ENCODE assay signal across 24 mouse cellular contexts in the genomic region with DNA sequence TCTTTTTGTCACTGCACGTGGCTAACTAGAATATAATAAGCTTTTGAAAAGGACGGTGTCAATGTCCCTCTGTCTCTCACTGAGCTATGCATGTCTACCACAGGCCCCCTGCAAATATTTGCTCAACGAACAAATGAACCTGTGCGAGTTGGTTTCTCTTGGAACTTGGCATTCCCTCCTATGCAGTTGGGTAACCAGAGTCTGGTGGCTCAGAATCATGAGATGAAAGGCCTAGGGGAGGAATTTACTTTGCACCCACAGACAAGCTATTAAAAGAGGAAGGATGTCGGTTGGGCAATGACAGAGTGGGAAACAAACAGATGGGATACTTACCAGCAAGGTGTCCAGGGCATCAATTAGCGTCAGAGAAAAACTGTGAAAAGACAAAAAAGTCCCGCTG. TPM values are rescaled to one million over a fixed set of nuclear protein-coding genes. Genes with fewer than 3 reads are reported as not detected.
DNase-seq lines count a peak whose midpoint lies in the region; ATAC-seq and TF ChIP-seq lines count a peak whose summit lies in the region.
"Had no signal": no experiment of that assay in that cellular context is flagged by ENCODE, and none has a peak within 500 bp of the region (broad histone marks: within the 10 kb centered on the region; RNA-seq: fewer than 3 reads in every experiment).

No protein-coding gene starts in this region.

- no peak for TF ChIP-seq CTCF in layer of hippocampus, adult 2 months (conservative IDR thresholded peaks at IDR 0.05)

- peaks cover 11% of the 10 kb centered on the region; the same call in 1 of the 2 replicates for H3K4me1 ChIP-seq in midbrain, embryonic 14.5 days (ENCODE audit: control insufficient read depth, insufficient read depth, low read length)
- H3K4me1 ChIP-seq in forebrain, embryonic 13.5 days = peaks cover 15% of the 10 kb centered on the region

- H3K36me3 ChIP-seq in midbrain, embryonic 14.5 days (ENCODE audit: control insufficient read depth, insufficient read depth, low read length) = peaks cover 34% of the 10 kb centered on the region
- H3K36me3 ChIP-seq in forebrain, embryonic 13.5 days (ENCODE audit: poor library complexity, severe bottlenecking) = peaks cover 27% of the 10 kb centered on the region

- H3K27ac ChIP-seq in layer of hippocampus, adult 2 months = no peak overlapping the region
- H3K27ac ChIP-seq in midbrain, embryonic 14.5 days (replicated peaks; ENCODE audit: low read depth, low read length) = no peak overlapping the region
- H3K27ac ChIP-seq in forebrain, embryonic 13.5 days = no peak overlapping the region
- H3K27ac ChIP-seq: embryonic facial prominence, embryonic 13.5 days; heart, adult 2 months; hindbrain, embryonic 10.5 days; hindbrain, embryonic 15.5 days had no signal

- WGBS in midbrain, embryonic 14.5 days = 85% methylated on average over 7 of the region's 7 CpGs
- WGBS in forebrain, embryonic 13.5 days = 87% methylated on average over 7 of the region's 7 CpGs

- peak; percentile 44 for DNase-seq in layer of hippocampus, adult 9-11 months
- DNase-seq in layer of hippocampus, adult 2 months (ENCODE audit: low spot score in 2 of 2) = no peak
- DNase-seq in lung, postnatal 36 days = peak; percentile 22
- DNase-seq in lung, postnatal 10 days = no peak
- peak; percentile 58 for DNase-seq in fat pad, adult 2 months (ENCODE audit: extremely low read depth, low read depth, low spot score)
- DNase-seq in midbrain, embryonic 14.5 days = no peak
- DNase-seq: adrenal gland, postnatal 14 days; cerebellum, adult 2 months; cerebellum, postnatal 10 days; gastrocnemius, postnatal 36 days; heart, adult 2 months had no signal

- H3K9ac ChIP-seq in midbrain, embryonic 14.5 days (replicated peaks; ENCODE audit: low read length) = no peak overlapping the region
- H3K9ac ChIP-seq in forebrain, embryonic 13.5 days = no peak overlapping the region
- H3K9ac ChIP-seq: embryonic facial prominence, embryonic 13.5 days; heart, embryonic 12.5 days; hindbrain, embryonic 15.5 days had no signal

- H3K27me3 ChIP-seq in midbrain, embryonic 14.5 days (ENCODE audit: control insufficient read depth, insufficient read depth, low read length) = no peaks in the 10 kb centered on the region
- no peaks in the 10 kb centered on the region for H3K27me3 ChIP-seq in forebrain, embryonic 13.5 days
- H3K27me3 ChIP-seq: embryonic facial prominence, embryonic 13.5 days; heart, embryonic 12.5 days; hindbrain, embryonic 15.5 days had no signal

- ATAC-seq in megakaryocyte, adult 5-6 weeks (ENCODE audit: poor library complexity, severe bottlenecking) = 0 out of 2 replicates have a peak, but pooled peaks have one; percentile 21
- ATAC-seq in midbrain, embryonic 14.5 days (ENCODE audit: low FRiP score, low TSS enrichment) = no peak
- ATAC-seq in forebrain, embryonic 13.5 days = no peak
- ATAC-seq: forebrain, embryonic 14.5 days had no signal

- no peaks in the 10 kb centered on the region for H3K9me3 ChIP-seq in midbrain, embryonic 14.5 days (ENCODE audit: control insufficient read depth, low read length)
- H3K9me3 ChIP-seq in forebrain, embryonic 13.5 days (replicated peaks) = no peaks in the 10 kb centered on the region
- H3K9me3 ChIP-seq: embryonic facial prominence, embryonic 13.5 days; heart, embryonic 12.5 days; hindbrain, embryonic 10.5 days; hindbrain, embryonic 15.5 days had no signal

- no peak overlapping the region for H3K4me3 ChIP-seq in layer of hippocampus, adult 2 months
- no peak overlapping the region for H3K4me3 ChIP-seq in midbrain, embryonic 14.5 days (replicated peaks; ENCODE audit: low read depth, low read length)
- no peak overlapping the region for H3K4me3 ChIP-seq in forebrain, embryonic 13.5 days
- H3K4me3 ChIP-seq: embryonic facial prominence, embryonic 13.5 days; heart, adult 2 months; heart, embryonic 12.5 days; hindbrain, embryonic 10.5 days; hindbrain, embryonic 15.5 days had no signal

- H3K4me2 ChIP-seq in midbrain, embryonic 14.5 days (ENCODE audit: low read length) = no peak overlapping the region
- H3K4me2 ChIP-seq in forebrain, embryonic 13.5 days = no peak overlapping the region
- H3K4me2 ChIP-seq: embryonic facial prominence, embryonic 13.5 days; heart, embryonic 12.5 days; hindbrain, embryonic 15.5 days had no signal

RNA-seq across cellular contexts. Expression of a gene that starts 3.0 kb away (rescaled TPM):
- total RNA-seq in layer of hippocampus, adult 2 months (2021) = 10 to 100 TPM; 23.6 to 24.8 TPM
- 23.4 and 25.9 TPM in 2 replicates for total RNA-seq in megakaryocyte, adult 5-6 weeks (2015)
- 34.8 and 34.9 TPM in 2 replicates for total RNA-seq in megakaryocyte, adult 5-6 weeks (2017)
- polyA plus RNA-seq in midbrain, embryonic 14.5 days (2014; fragmentation: Nextera tagmentation; extraction: Ambion mirVana) = 42.6 and 47.2 TPM in 2 replicates
- 35.1 and 38.6 TPM in 2 replicates for polyA plus RNA-seq in forebrain, embryonic 13.5 days (2015; fragmentation: Nextera tagmentation; extraction: Ambion mirVana)

RNA-seq across cellular contexts. Expression of a gene that starts 9.4 kb away (rescaled TPM):
- total RNA-seq in layer of hippocampus, adult 2 months (2021) = not detected
- not detected in 2 replicates for total RNA-seq in megakaryocyte, adult 5-6 weeks (2015)
- total RNA-seq in megakaryocyte, adult 5-6 weeks (2017) = not detected in 2 replicates
- not detected in 2 replicates for polyA plus RNA-seq in midbrain, embryonic 14.5 days (2014; fragmentation: Nextera tagmentation; extraction: Ambion mirVana)
- polyA plus RNA-seq in forebrain, embryonic 13.5 days (2015; fragmentation: Nextera tagmentation; extraction: Ambion mirVana) = not detected in 2 replicates
- total RNA-seq: adrenal gland, postnatal 14 days; gastrocnemius, adult 8-10 months; gastrocnemius, postnatal 36 days; heart, adult 2 months; heart, postnatal 25 days; MEL had no signal
- polyA plus RNA-seq: C2C12; cerebellum, adult 2 months; cortical plate, adult 2 months; embryonic facial prominence, embryonic 13.5 days; forebrain, embryonic 14.5 days; heart, adult 2 months; heart, embryonic 12.5 days; heart, embryonic 16.5 days; hindbrain, embryonic 10.5 days; hindbrain, embryonic 15.5 days had no signal

RNA-seq across cellular contexts. Expression of a gene that starts 24.6 kb away (rescaled TPM):
- total RNA-seq in layer of hippocampus, adult 2 months (2021) = under 1 TPM; 0.81 to 0.97 TPM
- 0.83 TPM in 1 of 2 replicates, not detected in the other for total RNA-seq in megakaryocyte, adult 5-6 weeks (2015)
- not detected in 2 replicates for total RNA-seq in megakaryocyte, adult 5-6 weeks (2017)
- 1.1 and 2.3 TPM in 2 replicates for polyA plus RNA-seq in midbrain, embryonic 14.5 days (2014; fragmentation: Nextera tagmentation; extraction: Ambion mirVana)
- 1.6 and 2.0 TPM in 2 replicates for polyA plus RNA-seq in forebrain, embryonic 13.5 days (2015; fragmentation: Nextera tagmentation; extraction: Ambion mirVana)

RNA-seq across cellular contexts. Expression of a gene that starts 34.1 kb away (rescaled TPM):
- total RNA-seq in layer of hippocampus, adult 2 months (2021) = 100 to 1,000 TPM; 159 to 164 TPM
- 63.0 and 80.0 TPM in 2 replicates for total RNA-seq in megakaryocyte, adult 5-6 weeks (2015)
- total RNA-seq in megakaryocyte, adult 5-6 weeks (2017) = 104 and 106 TPM in 2 replicates
- 154 and 171 TPM in 2 replicates for polyA plus RNA-seq in midbrain, embryonic 14.5 days (2014; fragmentation: Nextera tagmentation; extraction: Ambion mirVana)
- polyA plus RNA-seq in forebrain, embryonic 13.5 days (2015; fragmentation: Nextera tagmentation; extraction: Ambion mirVana) = 142 and 144 TPM in 2 replicates

RNA-seq across cellular contexts. Expression of a gene that starts 48.8 kb away (rescaled TPM):
- total RNA-seq in layer of hippocampus, adult 2 months (2021) = 10 to 100 TPM; 36.8 to 38.5 TPM
- not detected in 2 replicates for total RNA-seq in megakaryocyte, adult 5-6 weeks (2015)
- 0.07 and 0.65 TPM in 2 replicates for total RNA-seq in megakaryocyte, adult 5-6 weeks (2017)
- polyA plus RNA-seq in midbrain, embryonic 14.5 days (2014; fragmentation: Nextera tagmentation; extraction: Ambion mirVana) = 17.7 and 24.6 TPM in 2 replicates
- 5.1 and 5.8 TPM in 2 replicates for polyA plus RNA-seq in forebrain, embryonic 13.5 days (2015; fragmentation: Nextera tagmentation; extraction: Ambion mirVana)
- total RNA-seq: gastrocnemius, adult 8-10 months; gastrocnemius, postnatal 36 days; heart, adult 2 months had no signal
- polyA plus RNA-seq: heart, adult 2 months had no signal

Comparison
In these comparisons a context has a peak if more than half of its experiments do, and no peak if none do; other contexts are left out.
1. DNase-seq: peak in layer of hippocampus, adult 9-11 months (single experiment), lung, postnatal 36 days (single experiment) and fat pad, adult 2 months (single experiment); none in layer of hippocampus, adult 2 months (0 of 2), lung, postnatal 10 days (single experiment) and midbrain, embryonic 14.5 days (single experiment).